Mouse (Mus musculus): ENCODE data around the gene Olfr830. TPM values are rescaled to one million over a fixed set of nuclear protein-coding genes. Genes with fewer than 3 reads are reported as not detected.
"Not testable (repeated sequence)": the region's sequence is repeated elsewhere in the genome, so short reads cannot be mapped to it uniquely, and the experiment has no call there.

Gene Olfr830
- polyA plus RNA-seq (2012; rRNA removed), result not detected in 2 replicates

- Histone ChIP-seq H3K4me1 (ENCODE audit: control insufficient read depth, insufficient read depth, low read length) (no peaks in the 10 kb centered on the region), H3K27ac (ENCODE audit: insufficient read depth, low read length) (no peak within 1 kb of the TSS), H3K4me3 (ENCODE audit: insufficient read depth, low read length) (no peak within 1 kb of the TSS)
- TF ChIP-seq POLR2A (IDR thresholded peaks at IDR 0.05; ENCODE audit: extremely low read depth, insufficient read depth, low read length) (no peak), CTCF (IDR thresholded peaks at IDR 0.05; ENCODE audit: extremely low read depth, insufficient read depth, low read length) (no peak)
These were observed at the start of gene Olfr830 for GRCm38 (mm10) chr9:18874393-18874792. Gene Olfr830, plus strand, starts transcription at chr9:18874693.

- Histone ChIP-seq H3K4me3 (ENCODE audit: insufficient read depth, low read length) (no peak within 1 kb of the TSS), H3K27ac (ENCODE audit: insufficient read depth, low read length) (no peak within 1 kb of the TSS), H3K4me1 (ENCODE audit: control insufficient read depth, insufficient read depth, low read length) (no peaks in the 10 kb centered on the region)
- TF ChIP-seq POLR2A (IDR thresholded peaks at IDR 0.05; ENCODE audit: extremely low read depth, insufficient read depth, low read length) (no peak), CTCF (IDR thresholded peaks at IDR 0.05; ENCODE audit: extremely low read depth, insufficient read depth, low read length) (no peak)
These were observed 19.9 kb upstream of the Olfr830 start, which contains the start of gene Olfr829 for GRCm38 (mm10) chr9:18854633-18855032. Gene Olfr829, plus strand, starts transcription at chr9:18854933.

GRCm38 (mm10) chr9:18907699-18908098 lies 33.2 kb downstream of the Olfr830 start:
- not testable (repeated sequence) for H3K4me1 ChIP-seq (ENCODE audit: control insufficient read depth, insufficient read depth, low read length); H3K4me3 ChIP-seq (ENCODE audit: insufficient read depth, low read length)

GRCm38 (mm10) chr9:18927921-18928320 lies 53.4 kb downstream of the Olfr830 start:
- H3K27ac ChIP-seq (ENCODE audit: insufficient read depth, low read length); H3K4me3 ChIP-seq (ENCODE audit: insufficient read depth, low read length); H3K4me1 ChIP-seq (ENCODE audit: control insufficient read depth, insufficient read depth, low read length): not testable (repeated sequence)

More at GRCm38 (mm10) chr9:18907699-18908098, 33.2 kb downstream of the Olfr830 start:
- not testable (repeated sequence) for H3K27ac ChIP-seq (ENCODE audit: insufficient read depth, low read length)

Other genes with a start within 250 kb of the Olfr830 start
- not detected in 2 replicates for gene Muc16, start 200.2 kb upstream of the Olfr830 start, polyA plus RNA-seq (2012; rRNA removed)
- not detected in 2 replicates for gene Olfr24, start 110.7 kb upstream of the Olfr830 start, polyA plus RNA-seq (2012; rRNA removed)
- not detected in 2 replicates for gene Olfr828, start 55.2 kb upstream of the Olfr830 start, polyA plus RNA-seq (2012; rRNA removed)
- gene Olfr829, start 19.8 kb upstream of the Olfr830 start, polyA plus RNA-seq (2012; rRNA removed), result not detected in 2 replicates
- gene Olfr832, start 62.4 kb downstream of the Olfr830 start, polyA plus RNA-seq (2012; rRNA removed), result not detected in 2 replicates
- gene Olfr834, start 113.3 kb downstream of the Olfr830 start, polyA plus RNA-seq (2012; rRNA removed), result not detected in 2 replicates
- not detected in 2 replicates for gene Olfr835, start 158.0 kb downstream of the Olfr830 start, polyA plus RNA-seq (2012; rRNA removed)
- not detected in 2 replicates for gene Olfr836, start 245.7 kb downstream of the Olfr830 start, polyA plus RNA-seq (2012; rRNA removed)

All from cortical plate, adult 2 months (tissue).